Mouse (Mus musculus): ENCODE measurements at regions not wholly inside any gene's neighbourhood (a gene's known extent, or its start where the extent isn't known, plus 50 kb on each side); places are given as distances from the start of the nearest gene placed in this dataset.

GRCm38 (mm10) chr1:7499042-7499441 lies 2691.3 kb downstream of the Gm37988 start:
- TF ChIP-seq CTCF (IDR thresholded peaks at IDR 0.05; ENCODE audit: low read depth) (no peak), EP300 (IDR thresholded peaks at IDR 0.05; ENCODE audit: low read depth) (no peak)

All from liver, embryonic 14.5 days (tissue).